Mouse (Mus musculus) lung, postnatal 0 days (tissue): Measurements from ENCODE around the gene Tctn1. TPM values are rescaled to one million over a fixed set of nuclear protein-coding genes. Genes with fewer than 3 reads are reported as not detected.

Experiments used
- ATAC-seq: fragments of 200-750 bp; cut with Nextera tagmentation; 2 replicates; pipeline ENCODE4 v1.8.0; 2017; ENCODE audit warnings: moderate library complexity
- DNase-seq: peaks from one replicate; pipeline ENCODE4 v3.0.0-alpha.2; 2016; ENCODE audit warnings: low spot score
- H3K27ac ChIP-seq: fragments of 300-500 bp; sonication (generic); 2 replicates; pipeline ENCODE4 v1.5.1; 2014; ENCODE audit warnings: antibody characterized with exemption, mild to moderate bottlenecking, low read length, mixed read lengths
- H3K27me3 ChIP-seq: fragments of 300-500 bp; sonication (generic); replicated peaks from 2 replicates; pipeline ENCODE4 v1.6.1; 2014; ENCODE audit warnings: low read length, mixed read lengths; ENCODE audit not compliant: insufficient read depth
- H3K36me3 ChIP-seq: fragments of 300-500 bp; sonication (generic); 2 replicates; pipeline ENCODE4 v1.6.1; 2014; ENCODE audit warnings: low read length, mixed read lengths; ENCODE audit not compliant: insufficient read depth
- H3K4me1 ChIP-seq: fragments of 300-500 bp; sonication (generic); 2 replicates; pipeline ENCODE4 v1.6.1; 2014; ENCODE audit warnings: antibody characterized with exemption, low read depth, low read length, mixed read lengths; ENCODE audit not compliant: insufficient read depth
- H3K4me2 ChIP-seq: fragments of 300-500 bp; sonication (generic); replicated peaks from 2 replicates; pipeline ENCODE4 v1.6.1; 2014; ENCODE audit warnings: low read depth, mild to moderate bottlenecking, low read length, moderate library complexity, mixed read lengths
- H3K4me3 ChIP-seq: fragments of 300-500 bp; sonication (generic); 2 replicates; pipeline ENCODE4 v1.5.1; 2014; ENCODE audit warnings: low read depth, low read length
- H3K9ac ChIP-seq: fragments of 300-500 bp; sonication (generic); replicated peaks from 2 replicates; pipeline ENCODE4 v1.6.1; 2014; ENCODE audit warnings: low read depth, mild to moderate bottlenecking
- H3K9me3 ChIP-seq: fragments of 300-500 bp; sonication (generic); 2 replicates; pipeline ENCODE4 v1.6.1; 2016; ENCODE audit warnings: low read length, mixed read lengths
- CTCF ChIP-seq: IDR thresholded peaks from 2 replicates; pipeline ENCODE4 v1.5.1; 2016; ENCODE audit warnings: antibody characterized with exemption, mild to moderate bottlenecking
- EP300 ChIP-seq: IDR thresholded peaks from 2 replicates; pipeline ENCODE4 v1.6.1; 2016; ENCODE audit warnings: antibody characterized with exemption, mild to moderate bottlenecking, control low read depth
- WGBS: fragments of 180-500 bp; shearing (Covaris S2); extraction: QIAGEN DNeasy Blood & Tissue Kit; methylation state at CpG from one replicate; pipeline ENCODE4 v1.1.7; 2014; 5-methylcytosine and 5-hydroxymethylcytosine counted together
- polyA plus RNA-seq: library from polyadenylated mRNA; unstranded; fragments of >200 nt; fragmentation: Nextera tagmentation; extraction: Ambion mirVana; gene quantifications from 2 replicates; pipeline ENCODE4 v1.2.1, GENCODE M21; 2015

Tctn1 gene
- polyA plus RNA-seq, 1 experiment from 2014 or later: 4.5 TPM

DNA sequence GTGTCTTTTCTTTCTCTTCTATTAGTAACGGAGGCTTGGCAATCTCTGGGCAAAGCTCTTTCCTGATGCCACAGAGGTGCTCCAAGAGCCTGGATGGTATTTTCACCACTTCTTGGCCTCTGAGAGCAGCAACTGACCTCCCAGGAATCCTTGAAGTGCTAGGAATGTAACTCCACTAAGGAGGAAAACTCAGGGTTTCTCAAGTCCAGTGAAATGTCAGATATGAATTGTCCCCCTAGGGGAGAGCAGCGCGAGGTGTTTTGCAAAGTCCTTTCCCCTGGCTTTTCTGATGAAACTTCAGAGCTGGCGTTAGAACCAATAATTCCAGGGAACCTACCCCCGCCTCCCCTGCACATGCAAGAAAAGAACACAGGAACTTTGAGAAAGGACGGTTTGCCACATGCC lies 16.2 kb upstream of the Tctn1 start:
- TF ChIP-seq EP300: peak; percentile 85
- peak; percentile 54 for TF ChIP-seq CTCF
- H3K36me3 ChIP-seq: no peaks in the 10 kb centered on the region
- ATAC-seq (peak; percentile 61), DNase-seq (peak; percentile 90)
- 19% methylated on average over 6 of the region's 6 CpGs for WGBS
- peak overlapping the region; percentile 46 for H3K4me2 ChIP-seq
- H3K27ac ChIP-seq: peak overlapping the region; percentile 81
- H3K9me3 ChIP-seq: no peaks in the 10 kb centered on the region
- H3K4me1 ChIP-seq: peaks cover 16% of the 10 kb centered on the region; the same call in 1 of the 2 replicates
- peak overlapping the region; percentile 9; the same call in 1 of the 2 replicates for H3K4me3 ChIP-seq
- no peaks in the 10 kb centered on the region for H3K27me3 ChIP-seq
- no peak overlapping the region for H3K9ac ChIP-seq

- peak; percentile 79 for DNase-seq
These were observed 15.7 kb upstream of the Tctn1 start for GRCm38 (mm10) chr5:122279799-122280421.

GRCm38 (mm10) chr5:122278946-122279345 lies 14.7 kb upstream of the Tctn1 start:
- Histone ChIP-seq H3K4me1 (peaks cover 15% of the 10 kb centered on the region; the same call in 1 of the 2 replicates), H3K4me3 (no peak overlapping the region), H3K4me2 (no peak overlapping the region), H3K9ac (no peak overlapping the region), H3K27me3 (no peaks in the 10 kb centered on the region), H3K9me3 (no peaks in the 10 kb centered on the region), H3K27ac (no peak overlapping the region), H3K36me3 (no peaks in the 10 kb centered on the region)
- TF ChIP-seq CTCF (no peak), EP300 (no peak)
- WGBS: 82% methylated on average over 7 of the region's 7 CpGs
- DNase-seq: no peak
- ATAC-seq: no peak

More at GRCm38 (mm10) chr5:122279799-122280421, 15.7 kb upstream of the Tctn1 start:
- H3K4me2 ChIP-seq: peak overlapping the region; percentile 46
- H3K27ac ChIP-seq: peak overlapping the region; percentile 81
- H3K36me3 ChIP-seq: no peaks in the 10 kb centered on the region
- TF ChIP-seq EP300 (no peak), CTCF (no peak)
- no peaks in the 10 kb centered on the region for H3K27me3 ChIP-seq
- H3K9me3 ChIP-seq: no peaks in the 10 kb centered on the region
- 49% methylated on average over 12 of the region's 12 CpGs for WGBS
- H3K4me1 ChIP-seq: peaks cover 15% of the 10 kb centered on the region; the same call in 1 of the 2 replicates
- peak; percentile 40 for ATAC-seq
- no peak overlapping the region for H3K9ac ChIP-seq
- no peak overlapping the region for H3K4me3 ChIP-seq

DNA sequence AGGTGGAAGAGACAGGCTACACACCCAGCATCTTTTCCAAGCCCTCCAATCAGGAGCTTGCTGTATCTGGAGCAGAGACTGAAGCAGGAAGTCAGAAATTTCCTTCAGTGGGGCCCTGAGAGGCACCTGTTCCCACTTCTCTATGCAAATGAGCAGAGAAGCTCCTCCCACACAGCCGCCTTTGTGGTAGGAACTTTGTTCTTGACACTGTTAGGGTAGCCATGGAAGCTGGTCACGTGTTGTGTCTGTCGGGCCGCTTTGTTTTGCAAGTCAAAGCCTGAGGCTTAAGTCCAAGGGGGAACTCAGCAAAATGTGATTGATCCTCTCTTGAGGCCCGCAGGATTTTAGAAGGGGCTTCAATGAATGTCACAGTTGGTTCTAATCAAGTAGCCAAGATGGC lies 10.5 kb upstream of the Tctn1 start:
- Histone ChIP-seq H3K4me2 (no peak overlapping the region), H3K27ac (no peak overlapping the region), H3K36me3 (no peaks in the 10 kb centered on the region), H3K27me3 (no peaks in the 10 kb centered on the region), H3K9me3 (no peaks in the 10 kb centered on the region), H3K4me1 (no peaks in the 10 kb centered on the region), H3K9ac (no peak overlapping the region), H3K4me3 (no peak overlapping the region)
- peak; percentile 76 for ATAC-seq
- peak; percentile 78 for DNase-seq
- WGBS: 23% methylated on average over 5 of the region's 5 CpGs
- TF ChIP-seq EP300 (no peak), CTCF (no peak)

DNA sequence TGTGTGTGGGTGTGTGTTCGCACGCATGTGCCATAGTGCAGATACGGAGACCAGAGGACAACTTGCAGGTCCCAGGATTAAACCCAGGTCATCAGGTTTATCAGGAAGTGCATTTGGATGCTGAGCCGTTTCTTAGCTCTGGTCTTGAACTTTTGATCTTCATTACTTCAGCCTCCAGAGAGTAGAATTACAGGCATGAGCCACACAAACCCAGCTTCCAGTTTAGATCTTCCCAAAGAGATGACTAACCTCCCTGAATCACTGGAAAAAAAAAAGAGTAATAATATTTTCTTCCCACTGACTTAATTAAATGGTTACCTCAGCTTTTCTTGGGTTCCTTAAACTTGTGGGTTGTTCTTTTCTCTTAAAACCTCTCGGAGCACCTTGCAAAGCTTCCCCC lies 8.6 kb upstream of the Tctn1 start:
- H3K9ac ChIP-seq: no peak overlapping the region
- ATAC-seq (no peak), DNase-seq (no peak)
- H3K36me3 ChIP-seq: no peaks in the 10 kb centered on the region
- H3K4me3 ChIP-seq: no peak overlapping the region
- no peak overlapping the region for H3K4me2 ChIP-seq
- no peaks in the 10 kb centered on the region for H3K27me3 ChIP-seq
- no peak overlapping the region for H3K27ac ChIP-seq
- H3K9me3 ChIP-seq: no peaks in the 10 kb centered on the region
- 73% methylated on average over 5 of the region's 5 CpGs for WGBS
- TF ChIP-seq EP300 (no peak), CTCF (no peak)
- H3K4me1 ChIP-seq: no peaks in the 10 kb centered on the region

DNA sequence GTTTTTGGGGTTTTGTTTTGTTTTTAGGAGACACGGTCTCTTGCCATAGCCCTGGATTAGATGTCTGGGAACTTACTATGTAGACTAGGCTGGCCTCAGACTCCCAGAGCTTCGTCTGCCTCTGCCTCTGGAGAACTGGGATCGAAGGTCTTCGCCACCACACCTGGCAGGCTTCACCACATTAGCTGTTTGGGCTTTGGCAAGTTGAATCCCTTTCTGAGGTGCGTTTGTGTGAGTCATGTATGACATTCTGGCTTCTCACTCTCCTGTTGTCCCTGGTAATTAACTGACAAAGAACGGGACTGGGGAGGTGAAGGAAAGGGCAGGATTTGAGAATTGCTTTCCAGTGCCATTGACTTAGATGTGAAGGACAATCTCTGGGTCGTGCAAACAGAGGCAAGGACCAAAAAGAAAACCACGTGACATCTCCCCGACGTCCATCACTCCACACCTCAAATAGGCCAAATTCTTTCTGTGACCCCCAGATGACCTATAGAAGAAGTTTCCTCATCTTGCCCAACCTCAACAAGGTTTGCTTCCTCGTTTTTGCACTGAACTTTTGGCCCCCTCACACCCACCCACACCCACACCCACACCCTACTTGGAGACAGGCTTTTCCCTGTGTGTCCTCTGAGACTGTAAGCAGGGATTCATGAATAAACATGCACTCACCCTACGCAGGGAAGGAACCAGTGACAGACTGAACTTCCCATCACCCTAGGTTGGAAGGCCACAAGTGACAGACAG lies 4.8 kb upstream of the Tctn1 start:
- 31% methylated on average over 12 of the region's 12 CpGs for WGBS
- DNase-seq (peak; percentile 88), ATAC-seq (peak; percentile 46)
- TF ChIP-seq EP300 (peak; percentile 78), CTCF (no peak)
- Histone ChIP-seq H3K4me3 (no peak overlapping the region), H3K27me3 (no peaks in the 10 kb centered on the region), H3K36me3 (no peaks in the 10 kb centered on the region), H3K27ac (no peak overlapping the region; the same call in 1 of the 2 replicates), H3K9me3 (no peaks in the 10 kb centered on the region), H3K4me1 (no peaks in the 10 kb centered on the region), H3K4me2 (no peak overlapping the region), H3K9ac (no peak overlapping the region)
